Mouse (Mus musculus) macrophage (primary cell): ENCODE results near the gene Pan3. TPM values are rescaled to one million over a fixed set of nuclear protein-coding genes. Genes with fewer than 3 reads are reported as not detected.
A peak's percentile ranks its signal among the peaks of the same experiment; 100 is the strongest.

Experiments used
- H3K27ac ChIP-seq: fragments of 350-480 bp; formaldehyde crosslinking; 2 replicates; pipeline ENCODE4 v1.9.0; 2021
- H3K36me3 ChIP-seq: fragments of 350-480 bp; formaldehyde crosslinking; 2 replicates; pipeline ENCODE4 v1.9.0; 2021; ENCODE audit errors: inconsistent target
- H3K4me3 ChIP-seq: fragments of 350-480 bp; formaldehyde crosslinking; 2 replicates; pipeline ENCODE4 v1.9.0; 2021; ENCODE audit errors: inconsistent target
- H3K79me2 ChIP-seq: fragments of 350-480 bp; formaldehyde crosslinking; 2 replicates; pipeline ENCODE4 v1.9.0; 2021; ENCODE audit errors: inconsistent target
- WGBS: methylation state at CpG from one replicate; pipeline ENCODE4 v1.1.7; 2026; ENCODE audit warnings: inconsistent platforms; ENCODE audit not compliant: missing documents; 5-methylcytosine and 5-hydroxymethylcytosine counted together
- polyA plus RNA-seq: library from polyadenylated mRNA; stranded (reverse); fragments of 250-400 nt; gene quantifications from 3 replicates; pipeline ENCODE4 v1.2.4, GENCODE M21; 2018; ENCODE audit warnings: inconsistent platforms
- total RNA-seq, 78 experiments: library from RNA; depleted of rRNA; stranded (reverse); fragments of 250-400 nt; gene quantifications; 1 replicate in 9 of 78; 2 replicates in 24 of 78; 3 replicates in 43 of 78; 4 replicates in 2 of 78; pipeline ENCODE4 v1.2.4; 2018; ENCODE audit warnings: inconsistent platforms in 56 of 78

Gene Pan3
- 100 to 1,000 TPM; 446 to 670 (median 575) TPM for total RNA-seq (2018; cell fraction: chromatin; rRNA removed)
- total RNA-seq (2018; cell fraction: cytosol; rRNA removed), result 10 to 100 TPM; 44.4 to 84.1 (median 60.2) TPM
- total RNA-seq (2018; cell fraction: nucleus; rRNA removed), result 100 to 1,000 TPM; 214 to 425 (median 313) TPM
- polyA plus RNA-seq, result 25.2 to 36.1 TPM (median 33.8 TPM) in 3 replicates

DNA sequence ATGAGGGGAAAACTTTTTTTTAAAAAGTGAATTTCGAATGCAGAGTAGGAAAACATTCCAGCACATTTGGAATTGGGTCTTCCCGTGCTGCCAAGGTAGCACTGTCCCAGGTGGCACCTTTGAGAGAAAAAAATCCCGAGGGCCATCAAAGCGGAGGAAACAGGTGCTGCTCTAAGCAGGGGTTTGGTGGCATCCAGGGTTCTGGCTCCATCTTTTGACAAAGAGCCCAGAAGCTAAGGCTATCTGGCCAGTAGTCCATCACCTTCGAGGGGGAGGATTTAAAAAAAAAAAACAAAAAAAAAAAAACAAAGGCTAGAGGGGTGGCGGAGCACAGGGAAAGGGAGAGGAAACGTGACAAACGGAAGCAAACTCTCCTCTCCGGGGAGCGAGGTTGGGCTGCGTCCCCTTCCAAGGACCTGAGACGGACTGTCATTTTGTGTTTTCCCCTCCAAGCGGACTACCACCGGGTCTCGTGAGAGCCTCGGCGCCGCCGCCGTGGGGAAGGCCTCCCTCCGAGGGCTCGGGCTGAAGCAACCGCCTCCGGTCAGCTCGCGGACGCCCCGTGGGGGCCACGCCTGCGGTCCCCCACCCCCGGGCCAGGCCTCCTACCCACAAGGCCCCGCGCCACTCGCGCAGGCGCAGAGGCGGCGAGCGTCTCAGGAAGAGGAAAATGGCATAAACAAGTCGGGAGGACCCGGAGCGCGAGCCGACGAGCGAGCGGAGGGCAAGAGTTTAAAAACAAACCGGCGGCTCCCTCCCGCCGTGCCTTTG is at the start of gene Pan3:
Pan3 (plus strand) TSS at position 627 of the 771 bp plus-strand sequence.
- H3K79me2 ChIP-seq, result peaks cover 38% of the 10 kb centered on the region
- under 1% methylated on average over 45 of the region's 51 CpGs for WGBS
- H3K36me3 ChIP-seq, result no peaks in the 10 kb centered on the region
- peak within 1 kb of the TSS; percentile 80 for H3K27ac ChIP-seq
- peak within 1 kb of the TSS; percentile 75 for H3K4me3 ChIP-seq

DNA sequence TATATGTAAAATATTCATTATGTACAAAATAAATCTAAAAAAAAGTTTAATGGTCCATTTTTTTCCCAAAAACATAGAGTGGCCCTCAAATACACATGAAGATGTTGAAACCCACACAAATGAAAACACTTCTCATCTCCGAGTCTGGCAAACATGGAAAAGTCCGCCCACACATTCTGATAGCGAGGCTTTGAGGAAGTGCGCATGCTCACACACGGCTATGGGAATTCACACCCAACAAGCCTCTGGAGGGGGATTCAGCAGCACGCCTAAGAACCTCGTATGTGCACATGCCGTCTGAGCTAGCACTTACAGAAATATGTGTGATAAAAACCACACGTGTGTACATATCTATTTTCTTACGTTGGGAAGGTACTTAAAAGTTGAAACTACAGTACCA is 48.6 kb upstream of the Pan3 start:
- Histone ChIP-seq H3K36me3 (no peaks in the 10 kb centered on the region), H3K27ac (no peak overlapping the region), H3K79me2 (no peaks in the 10 kb centered on the region), H3K4me3 (no peak overlapping the region)
- WGBS, result 96% methylated on average over 10 of the region's 10 CpGs

DNA sequence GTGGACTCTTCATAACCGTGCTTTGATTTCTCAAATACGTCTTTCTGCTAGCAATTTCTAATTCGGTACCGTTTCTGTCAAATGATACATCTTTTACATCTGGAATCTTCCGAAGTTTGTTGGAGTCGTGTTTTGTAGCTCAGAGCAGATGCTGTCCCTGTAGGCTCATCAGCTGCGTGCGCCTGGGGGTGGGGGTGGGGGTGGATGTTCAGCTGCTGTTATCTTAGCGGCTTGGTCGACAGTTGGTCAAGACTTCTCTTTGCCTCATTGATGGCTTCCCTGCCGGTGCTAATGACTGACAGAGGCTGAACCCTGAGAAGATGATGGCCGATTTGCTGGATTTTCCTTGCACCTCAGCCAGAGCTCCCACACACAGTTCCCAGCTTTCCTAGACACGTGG is 43.1 kb upstream of the Pan3 start:
- Histone ChIP-seq H3K36me3 (no peaks in the 10 kb centered on the region), H3K27ac (no peak overlapping the region), H3K4me3 (no peak overlapping the region), H3K79me2 (no peaks in the 10 kb centered on the region)
- 98% methylated on average over 13 of the region's 13 CpGs for WGBS

DNA sequence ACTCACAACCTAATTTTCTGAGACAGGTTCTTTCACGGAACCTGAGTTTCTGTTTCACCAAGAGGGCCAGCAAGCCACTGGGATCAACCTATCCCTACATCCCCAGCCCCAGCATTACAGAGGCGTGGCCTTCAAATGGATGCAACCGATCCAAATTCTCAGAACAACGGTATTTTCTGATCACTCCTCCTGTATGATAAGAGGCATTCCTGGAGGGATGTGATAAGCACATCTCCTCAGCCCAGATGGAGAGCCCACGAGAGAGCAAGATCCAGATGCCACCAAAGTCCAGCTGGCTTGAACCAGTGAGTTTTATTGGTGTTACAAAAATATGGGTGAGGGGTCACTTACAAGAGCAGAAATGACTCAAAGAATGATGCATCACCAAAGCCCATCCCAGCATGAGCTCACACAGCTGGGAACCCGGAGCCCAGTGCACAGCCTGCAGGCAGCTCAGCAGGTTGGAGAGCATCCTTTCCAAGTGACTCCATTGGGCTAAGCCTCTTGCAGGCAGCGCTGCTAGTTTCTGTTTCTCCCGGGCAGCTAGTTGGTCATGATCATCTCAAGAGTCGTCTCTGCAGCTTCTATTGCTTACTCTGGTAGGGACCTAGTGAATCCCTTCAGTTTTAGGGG is 41.5 kb upstream of the Pan3 start:
- WGBS, result 53% methylated on average over 9 of the region's 9 CpGs
- Histone ChIP-seq H3K27ac (peak overlapping the region; percentile 21; the same call in 1 of the 2 replicates), H3K4me3 (peak overlapping the region; percentile 8; the same call in 1 of the 2 replicates), H3K79me2 (no peaks in the 10 kb centered on the region), H3K36me3 (no peaks in the 10 kb centered on the region)

DNA sequence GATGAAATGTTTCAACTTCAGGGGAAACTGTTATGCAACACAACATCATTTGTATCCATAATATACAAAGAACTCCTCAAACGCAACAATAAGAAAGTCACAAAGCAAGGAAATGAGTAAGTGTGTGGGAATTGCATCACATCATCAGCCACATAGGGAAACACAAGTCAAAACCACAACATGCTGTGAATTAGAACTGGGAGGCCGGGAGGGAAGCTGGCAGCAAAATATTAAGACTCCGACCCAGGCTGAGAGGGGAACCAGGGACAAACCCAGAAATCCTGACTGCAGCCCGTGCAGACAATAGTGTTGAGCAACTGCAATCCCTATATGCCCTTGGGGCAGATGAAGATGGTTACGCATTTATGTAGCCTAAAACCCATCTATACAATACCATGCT is 40.9 kb upstream of the Pan3 start:
- 0% methylated on average over 5 of the region's 5 CpGs for WGBS
- Histone ChIP-seq H3K27ac (peak overlapping the region; percentile 21; the same call in 1 of the 2 replicates), H3K79me2 (no peaks in the 10 kb centered on the region), H3K36me3 (no peaks in the 10 kb centered on the region), H3K4me3 (peak overlapping the region; percentile 8; the same call in 1 of the 2 replicates)

DNA sequence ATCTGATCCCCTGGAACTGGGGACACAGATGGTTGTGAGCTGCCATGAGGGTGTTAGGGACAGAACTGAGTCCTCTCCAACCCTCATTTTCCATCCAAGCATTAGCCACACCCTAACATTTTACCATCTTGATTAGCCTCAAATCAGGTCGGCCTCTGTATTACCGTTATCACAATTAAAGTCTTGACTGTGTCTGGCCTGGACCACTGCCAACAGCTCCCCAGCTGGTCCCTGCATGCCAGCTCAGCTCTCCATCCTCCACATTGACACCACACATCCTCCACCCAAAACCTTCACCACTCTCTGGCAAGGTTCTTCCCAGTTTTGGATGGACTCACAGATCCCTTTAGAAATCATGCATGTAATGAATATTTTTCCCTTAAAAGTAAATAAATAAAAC is 39.2 kb upstream of the Pan3 start:
- H3K79me2 ChIP-seq, result no peaks in the 10 kb centered on the region
- H3K4me3 ChIP-seq, result no peak overlapping the region
- no peak overlapping the region for H3K27ac ChIP-seq
- no peaks in the 10 kb centered on the region for H3K36me3 ChIP-seq
- 65% methylated on average over 2 of the region's 2 CpGs for WGBS

DNA sequence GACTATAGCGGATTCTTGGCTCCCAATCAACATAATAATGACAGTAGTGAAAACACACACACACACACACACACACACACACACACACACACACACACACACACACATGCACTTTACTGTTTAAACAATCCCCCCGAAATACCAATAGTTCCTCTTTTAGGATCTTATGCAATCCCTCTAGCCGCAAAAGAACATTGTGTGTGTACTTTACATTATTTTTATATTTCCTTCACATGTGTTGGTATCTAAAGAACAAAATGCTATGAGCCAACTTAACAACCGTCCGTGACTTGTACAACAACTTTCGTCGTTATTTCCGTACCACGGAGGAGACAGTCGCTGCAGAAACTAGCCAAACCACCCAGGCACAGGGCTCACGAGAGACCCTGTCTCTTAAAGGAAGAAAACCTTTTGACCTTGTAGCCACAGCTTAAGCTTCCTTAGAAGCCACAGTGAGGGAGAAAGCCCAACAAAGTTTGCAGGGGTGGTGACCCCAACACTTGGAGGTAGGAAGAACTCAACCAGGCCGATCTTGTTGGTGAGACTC is 37.2 kb upstream of the Pan3 start:
- no peak overlapping the region for H3K27ac ChIP-seq
- no peaks in the 10 kb centered on the region for H3K36me3 ChIP-seq
- no peak overlapping the region for H3K4me3 ChIP-seq
- 4% methylated on average over 12 of the region's 12 CpGs for WGBS
- H3K79me2 ChIP-seq, result no peaks in the 10 kb centered on the region

DNA sequence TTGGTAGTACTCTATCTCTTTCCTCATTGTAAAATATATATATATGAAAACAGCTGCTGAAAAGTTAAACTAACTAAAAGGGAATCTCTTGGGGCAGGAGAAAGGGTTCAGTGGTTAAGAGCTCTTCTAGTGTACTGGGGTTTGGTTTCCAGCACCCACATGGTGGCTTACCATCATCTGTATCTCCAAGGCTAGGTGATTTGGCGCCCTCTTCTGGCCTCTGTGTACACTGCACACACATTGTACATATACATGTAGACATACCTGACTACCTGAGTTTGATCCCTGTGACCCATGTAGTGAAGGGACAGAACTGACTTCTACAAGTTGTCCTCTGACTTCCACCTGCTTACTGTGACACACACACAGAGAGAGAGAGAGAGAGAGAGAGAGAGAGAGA is 34.9 kb upstream of the Pan3 start:
- no peaks in the 10 kb centered on the region for H3K79me2 ChIP-seq
- no peak overlapping the region for H3K27ac ChIP-seq
- 89% methylated on average over 1 of the region's 1 CpGs for WGBS
- H3K4me3 ChIP-seq, result no peak overlapping the region
- H3K36me3 ChIP-seq, result no peaks in the 10 kb centered on the region

DNA sequence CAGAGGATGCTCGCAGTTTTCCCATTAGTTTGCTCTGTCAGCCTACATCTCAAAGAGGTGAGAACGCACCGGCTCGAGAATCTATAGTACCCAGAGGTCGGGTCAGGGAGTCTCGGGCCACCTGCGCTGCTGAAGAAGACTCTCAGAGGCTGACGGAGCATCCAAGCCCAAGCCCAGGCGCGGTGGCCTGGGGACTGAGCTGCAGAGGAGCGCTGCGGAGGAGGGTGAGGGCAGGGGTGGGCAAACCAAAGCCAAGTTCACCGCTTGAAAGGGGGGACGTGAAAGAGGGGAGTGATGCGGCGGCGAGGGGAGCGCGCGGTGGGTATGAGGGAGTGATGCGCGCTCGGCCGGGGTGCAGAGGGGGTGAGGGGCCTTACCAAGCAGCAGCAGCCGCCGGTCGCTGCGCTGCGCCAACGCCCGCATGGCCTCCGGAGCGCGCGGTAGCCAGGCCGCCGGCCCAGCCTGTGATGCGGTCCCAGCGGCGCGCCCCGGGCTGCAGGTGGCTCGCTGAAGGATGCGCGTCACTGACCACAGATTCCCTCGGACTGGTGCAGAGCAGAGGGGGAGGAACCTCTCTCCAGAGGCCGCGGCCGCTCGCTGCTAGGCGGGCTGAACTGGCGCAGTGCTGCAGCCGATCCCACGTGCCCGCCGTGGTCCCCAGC is 30.0 kb upstream of the Pan3 start, which contains the start of gene Flt3:
Flt3 (minus strand) TSS at position 647 of the 662 bp plus-strand sequence.
- Histone ChIP-seq H3K4me3 (no peak within 1 kb of the TSS), H3K79me2 (no peaks in the 10 kb centered on the region), H3K27ac (no peak within 1 kb of the TSS), H3K36me3 (no peaks in the 10 kb centered on the region)
- 1% methylated on average over 56 of the region's 56 CpGs for WGBS

DNA sequence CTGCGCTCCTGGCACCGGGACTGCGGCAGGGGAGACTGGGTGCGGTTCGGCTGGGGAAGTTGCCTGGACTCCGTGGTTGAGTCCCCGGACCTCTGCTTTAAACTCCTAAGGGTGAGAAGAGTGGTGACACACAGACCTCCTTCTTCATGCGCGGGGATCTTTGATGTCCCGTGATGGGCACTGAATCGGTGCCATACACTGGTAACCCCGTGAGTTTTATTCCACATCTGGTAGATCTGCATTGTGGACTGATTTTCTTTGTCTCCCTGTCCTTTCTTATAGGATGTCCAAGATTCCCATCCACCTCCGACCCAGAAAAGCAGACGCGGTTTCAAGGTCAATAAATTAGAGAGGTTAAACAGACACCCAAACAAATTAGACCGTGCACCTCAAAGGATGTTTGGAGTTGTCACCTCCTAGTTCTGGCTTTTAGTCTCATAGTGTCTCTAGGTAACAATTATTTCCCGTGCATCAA is 29.4 kb upstream of the Pan3 start:
- H3K36me3 ChIP-seq, result no peaks in the 10 kb centered on the region
- H3K79me2 ChIP-seq, result no peaks in the 10 kb centered on the region
- no peak overlapping the region for H3K4me3 ChIP-seq
- WGBS, result 3% methylated on average over 17 of the region's 17 CpGs
- no peak overlapping the region for H3K27ac ChIP-seq

DNA sequence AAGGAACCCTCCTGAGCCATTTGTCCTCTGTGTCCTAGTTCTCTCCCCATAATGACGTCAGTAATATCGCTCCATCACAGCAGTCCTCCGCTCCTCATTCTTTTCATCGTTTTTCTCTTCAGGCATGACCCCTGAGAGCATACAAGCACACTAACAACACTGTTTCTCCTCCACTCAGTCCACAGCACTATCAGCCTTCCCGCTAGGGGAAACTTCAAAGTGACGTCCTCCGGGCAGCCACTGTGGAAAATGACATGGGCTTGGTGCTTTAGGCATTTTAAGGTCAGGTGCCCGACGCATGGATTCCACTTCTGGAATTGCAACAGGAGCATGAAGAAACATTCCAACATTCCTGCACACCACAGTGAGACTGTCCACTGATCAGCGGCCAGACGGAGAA is 28.9 kb upstream of the Pan3 start:
- no peak overlapping the region for H3K27ac ChIP-seq
- H3K4me3 ChIP-seq, result no peak overlapping the region
- H3K79me2 ChIP-seq, result no peaks in the 10 kb centered on the region
- WGBS, result 40% methylated on average over 11 of the region's 11 CpGs
- no peaks in the 10 kb centered on the region for H3K36me3 ChIP-seq

DNA sequence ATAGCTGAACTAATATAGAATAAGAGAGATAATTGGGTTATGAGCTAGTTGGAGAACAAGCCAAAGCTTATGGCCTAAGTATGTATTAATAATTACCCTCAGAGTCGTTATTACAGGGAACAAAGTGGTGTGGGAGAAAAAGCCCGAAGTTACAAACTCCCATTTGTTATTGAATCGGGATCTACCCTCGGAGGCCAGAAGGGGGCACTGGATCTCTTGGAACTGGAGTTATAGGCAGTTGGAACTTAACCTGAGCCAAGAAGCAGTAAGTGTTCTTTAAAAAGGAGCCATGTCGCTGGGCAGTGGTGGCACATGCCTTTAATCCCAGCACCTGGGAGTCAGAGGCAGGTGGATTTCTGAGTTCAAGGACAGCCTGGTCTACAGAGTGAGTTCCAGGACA is 27.5 kb upstream of the Pan3 start:
- Histone ChIP-seq H3K79me2 (no peaks in the 10 kb centered on the region), H3K4me3 (no peak overlapping the region), H3K36me3 (no peaks in the 10 kb centered on the region), H3K27ac (no peak overlapping the region)
- 14% methylated on average over 5 of the region's 5 CpGs for WGBS

DNA sequence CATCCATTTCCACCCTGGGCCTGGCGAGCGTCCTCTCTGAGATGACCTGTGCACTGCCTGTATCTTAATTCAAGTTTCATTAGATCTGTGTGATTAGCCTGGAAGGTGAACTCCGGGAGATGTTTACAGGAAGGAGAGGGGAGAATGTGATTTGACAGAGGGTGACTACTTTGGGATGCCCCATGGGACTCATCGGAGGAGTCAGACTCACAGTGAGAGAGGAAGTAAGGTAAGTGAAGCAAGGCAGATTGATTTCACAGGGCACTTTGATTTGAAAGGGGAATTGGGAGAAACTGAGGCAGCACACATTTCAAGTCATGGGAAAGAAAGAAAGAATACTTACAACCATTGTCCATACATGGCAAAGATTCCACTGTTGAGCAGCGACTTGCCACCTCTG is 23.8 kb upstream of the Pan3 start:
- no peak overlapping the region for H3K27ac ChIP-seq
- H3K4me3 ChIP-seq, result no peak overlapping the region
- 98% methylated on average over 5 of the region's 5 CpGs for WGBS
- H3K79me2 ChIP-seq, result no peaks in the 10 kb centered on the region
- no peaks in the 10 kb centered on the region for H3K36me3 ChIP-seq

DNA sequence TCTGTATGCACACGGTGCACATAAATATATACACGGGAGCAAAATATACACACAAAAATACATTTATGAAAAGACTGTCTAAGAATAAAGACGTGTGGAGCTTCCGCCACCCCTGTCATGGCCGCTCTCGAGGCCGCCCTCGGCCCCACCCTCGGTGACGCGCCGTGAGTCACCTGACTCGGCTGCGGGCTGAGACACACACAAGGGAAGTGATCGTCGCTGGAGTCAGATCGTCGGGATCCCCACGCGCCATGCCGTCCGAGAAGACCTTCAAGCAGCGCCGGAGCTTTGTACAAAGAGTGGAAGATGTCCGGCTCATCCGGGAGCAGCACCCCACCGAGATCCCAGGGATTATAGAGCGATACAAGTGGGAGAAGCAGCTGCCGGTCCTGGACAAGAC is 21.2 kb upstream of the Pan3 start:
- no peak overlapping the region for H3K4me3 ChIP-seq
- WGBS, result 82% methylated on average over 23 of the region's 29 CpGs
- no peaks in the 10 kb centered on the region for H3K79me2 ChIP-seq
- no peaks in the 10 kb centered on the region for H3K36me3 ChIP-seq
- H3K27ac ChIP-seq, result no peak overlapping the region
